Mouse (Mus musculus) CH12F3 (cell line): ENCODE results near the gene Patj.

Experiments
- in situ Hi-C: fragments of 300-500 bp; cut with MboI; formaldehyde crosslinking; loops from 2 replicates; pipeline ENCODE4 v1.14.3; 2020; ENCODE audit warnings: low sequenced_read_pairs

Gene Patj

GRCm38 (mm10) chr4:98444437-98445139 is 49.0 kb downstream of the Patj start:
- in situ Hi-C loops = no loop called here

GRCm38 (mm10) chr4:98449564-98450263 is 54.1 kb downstream of the Patj start:
- in situ Hi-C loops = no loop called here

- in situ Hi-C loops = no loop called here
Measured at GRCm38 (mm10) chr4:98450308-98450707, 54.7 kb downstream of the Patj start.

- in situ Hi-C loops = no loop called here
Measured at GRCm38 (mm10) chr4:98450829-98451228, 55.2 kb downstream of the Patj start.

- in situ Hi-C loops = no loop called here
Measured at GRCm38 (mm10) chr4:98451259-98451658, 55.7 kb downstream of the Patj start.

- in situ Hi-C loops = no loop called here
Measured at GRCm38 (mm10) chr4:98452725-98453124, 57.1 kb downstream of the Patj start.

- in situ Hi-C loops = no loop called here
Measured at GRCm38 (mm10) chr4:98453231-98453630, 57.6 kb downstream of the Patj start.

GRCm38 (mm10) chr4:98455352-98455751 is 59.8 kb downstream of the Patj start:
- in situ Hi-C loops = no loop called here

- in situ Hi-C loops = no loop called here
Measured at GRCm38 (mm10) chr4:98455910-98456309, 60.3 kb downstream of the Patj start.

GRCm38 (mm10) chr4:98461804-98462341 is 66.3 kb downstream of the Patj start:
- in situ Hi-C loops = no loop called here

- in situ Hi-C loops = no loop called here
Measured at GRCm38 (mm10) chr4:98465476-98465875, 69.9 kb downstream of the Patj start.

- in situ Hi-C loops = no loop called here
Measured at GRCm38 (mm10) chr4:98465886-98466285, 70.3 kb downstream of the Patj start.

- in situ Hi-C loops = no loop called here
Measured at GRCm38 (mm10) chr4:98471376-98471775, 75.8 kb downstream of the Patj start.

GRCm38 (mm10) chr4:98473491-98473890 is 77.9 kb downstream of the Patj start:
- in situ Hi-C loops = no loop called here

- in situ Hi-C loops = no loop called here
Measured at GRCm38 (mm10) chr4:98478005-98478404, 82.4 kb downstream of the Patj start.

- in situ Hi-C loops = no loop called here
Measured at GRCm38 (mm10) chr4:98486475-98486874, 90.9 kb downstream of the Patj start.

GRCm38 (mm10) chr4:98486901-98487300 is 91.3 kb downstream of the Patj start:
- in situ Hi-C loops = no loop called here

- in situ Hi-C loops = no loop called here
Measured at GRCm38 (mm10) chr4:98489386-98489785, 93.8 kb downstream of the Patj start.

GRCm38 (mm10) chr4:98498341-98498740 is 102.8 kb downstream of the Patj start:
- in situ Hi-C loops = no loop called here

GRCm38 (mm10) chr4:98500182-98500581 is 104.6 kb downstream of the Patj start:
- in situ Hi-C loops = no loop called here

GRCm38 (mm10) chr4:98500875-98501274 is 105.3 kb downstream of the Patj start:
- in situ Hi-C loops = no loop called here

GRCm38 (mm10) chr4:98504743-98505142 is 109.2 kb downstream of the Patj start:
- in situ Hi-C loops = no loop called here
